Mouse (Mus musculus): ENCODE measurements around the gene Epha4. TPM values are rescaled to one million over a fixed set of nuclear protein-coding genes. Genes with fewer than 3 reads are reported as not detected.

The Epha4 gene
- not detected for polyA plus RNA-seq (2017; shearing (Covaris generic))

DNA sequence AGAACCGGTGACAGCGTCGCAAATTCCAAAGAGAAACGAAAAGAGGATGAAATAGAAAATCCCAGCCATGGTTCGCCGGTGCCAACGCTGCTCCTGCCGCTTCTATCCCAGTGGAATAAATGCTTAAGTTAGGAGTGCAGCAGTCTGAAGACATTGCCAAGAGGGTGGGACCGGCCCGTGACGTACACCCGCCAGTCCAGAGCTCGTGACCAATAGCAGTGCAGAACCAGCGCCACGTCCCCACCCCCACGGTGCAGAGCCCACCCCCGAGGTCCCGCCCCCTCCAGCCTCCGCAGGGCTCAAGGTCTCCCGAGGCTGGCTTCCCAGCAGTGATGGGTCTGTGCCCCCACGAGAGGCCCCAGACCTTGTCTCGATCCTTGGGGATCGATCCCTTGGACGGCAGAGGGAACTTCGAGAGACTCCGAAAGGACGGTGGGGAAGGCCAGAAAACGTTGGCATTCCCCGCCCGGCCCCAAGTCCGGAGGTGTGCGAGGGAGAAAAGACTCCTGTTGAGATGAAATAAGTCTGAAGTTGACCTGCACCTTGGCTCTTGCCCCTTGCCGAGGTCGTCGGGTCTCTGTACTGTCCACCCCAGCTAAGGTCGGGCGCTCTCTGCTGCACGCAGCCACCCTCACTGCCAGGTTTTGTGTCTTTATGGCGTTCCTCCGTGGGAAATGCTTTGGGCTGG, at the start of gene Epha4:
TSS of gene Epha4 (minus strand) at position 126 of the 688 bp plus-strand sequence.

